Mouse (Mus musculus) testis, adult 2 months (tissue): ENCODE data around the gene Tob2.

Experiments used
- CTCF ChIP-seq: fragments of 200-500 bp; IDR thresholded peaks from 2 replicates; pipeline ENCODE4 v1.5.1; 2012; ENCODE audit warnings: low read depth, mild to moderate bottlenecking, inconsistent platforms, low read length, moderate library complexity; ENCODE audit not compliant: control insufficient read depth, insufficient read depth, insufficient replicate concordance
- POLR2A ChIP-seq: fragments of 200-500 bp; IDR thresholded peaks from 2 replicates; pipeline ENCODE4 v1.6.1; 2012; ENCODE audit warnings: low read depth, mild to moderate bottlenecking, inconsistent platforms, low read length, moderate library complexity; ENCODE audit not compliant: control insufficient read depth

GRCm38 (mm10) chr15:81812696-81813631 lies 45.6 kb downstream of the Tob2 start:
- TF ChIP-seq CTCF (no peak), POLR2A (no peak)
